Mouse (Mus musculus): Measurements from ENCODE around the gene H2al1b. TPM values are rescaled to one million over a fixed set of nuclear protein-coding genes. Genes with fewer than 3 reads are reported as not detected.
"Not testable (repeated sequence)": the region's sequence is repeated elsewhere in the genome, so short reads cannot be mapped to it uniquely, and the experiment has no call there.

Gene H2al1b
- total RNA-seq (2021), result not detected
- long read RNA-seq, experiment 1, result 0 reads
- long read RNA-seq, experiment 2, result 0 reads

DNA sequence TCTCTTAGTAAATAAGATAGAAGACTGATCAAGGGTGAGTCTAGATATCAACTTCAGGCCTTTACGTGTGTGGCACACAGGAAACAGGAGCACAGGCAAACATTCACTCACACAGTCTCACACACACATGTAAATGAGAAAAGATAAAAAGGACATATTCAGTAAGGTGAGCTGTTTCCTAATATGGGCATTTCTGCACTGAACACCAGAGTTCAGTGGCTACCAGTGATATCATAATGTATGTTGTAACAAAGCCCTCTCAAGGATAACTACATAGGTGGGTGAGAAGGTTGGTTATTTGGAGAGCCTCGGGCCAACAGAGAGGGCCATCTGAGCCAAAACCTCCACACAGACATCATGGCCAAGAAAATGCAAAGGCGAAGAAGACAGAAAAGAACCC, at the start of gene H2al1b:
Gene H2al1b (plus strand): TSS at position 301 of the 400 bp plus-strand sequence.
- DNase-seq; intact Hi-C loops (cut with DNase I): not testable (repeated sequence)

DNA sequence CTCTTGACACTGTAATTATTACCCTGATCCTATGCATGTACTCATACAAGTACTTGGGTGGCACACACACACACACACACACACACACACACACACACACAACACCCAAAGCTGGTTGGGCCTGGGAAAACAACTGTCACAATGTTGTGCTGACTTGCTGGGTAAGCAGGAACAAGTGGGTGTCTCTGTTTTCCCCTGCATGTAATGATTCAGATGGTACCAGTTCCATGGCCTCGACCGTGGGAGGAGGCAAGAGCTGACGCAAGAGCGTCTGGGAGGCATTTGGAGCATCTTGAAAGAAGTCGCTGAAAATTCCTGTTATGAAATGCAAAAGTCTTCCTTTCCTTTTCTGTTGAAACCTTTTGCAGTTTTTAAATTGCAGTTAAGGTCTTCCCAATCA, 48.2 kb upstream of the H2al1b start:
- no peak for DNase-seq
- intact Hi-C loops (cut with DNase I), result no loop called here

DNA sequence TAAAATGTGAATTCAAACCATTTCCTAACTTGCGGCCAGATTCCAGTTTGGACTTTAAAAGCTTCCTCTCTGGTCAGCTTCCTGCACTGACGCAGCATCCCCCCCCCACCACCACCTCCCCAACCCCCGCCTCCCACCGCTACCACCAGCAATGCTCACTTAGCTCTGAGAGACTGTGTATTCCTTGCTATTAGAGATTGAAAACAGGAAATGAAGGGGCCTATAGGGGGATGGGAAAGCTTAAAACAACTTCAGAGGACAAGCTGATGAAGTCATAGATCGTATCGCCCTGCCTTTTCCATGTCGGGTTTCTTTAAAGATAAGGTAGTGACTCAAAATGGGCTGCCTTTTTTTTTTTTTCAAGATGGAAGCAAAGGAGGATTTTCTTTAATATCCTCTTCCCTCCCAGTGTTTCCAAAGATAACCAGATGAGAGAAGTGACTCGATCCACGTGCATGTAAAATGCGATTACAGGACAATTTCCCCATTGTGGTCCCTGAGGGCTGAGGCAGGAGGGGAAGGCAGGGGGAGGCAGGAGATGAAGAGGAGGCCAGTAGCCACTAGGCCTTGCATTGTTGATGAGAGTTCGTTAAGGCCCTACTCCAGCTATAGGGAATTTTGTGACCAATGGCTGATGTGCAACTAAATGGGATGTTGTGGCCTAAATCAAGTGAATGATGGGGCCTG, 47.6 kb upstream of the H2al1b start:
- intact Hi-C loops (cut with DNase I), result no loop called here
- DNase-seq, result no peak

DNA sequence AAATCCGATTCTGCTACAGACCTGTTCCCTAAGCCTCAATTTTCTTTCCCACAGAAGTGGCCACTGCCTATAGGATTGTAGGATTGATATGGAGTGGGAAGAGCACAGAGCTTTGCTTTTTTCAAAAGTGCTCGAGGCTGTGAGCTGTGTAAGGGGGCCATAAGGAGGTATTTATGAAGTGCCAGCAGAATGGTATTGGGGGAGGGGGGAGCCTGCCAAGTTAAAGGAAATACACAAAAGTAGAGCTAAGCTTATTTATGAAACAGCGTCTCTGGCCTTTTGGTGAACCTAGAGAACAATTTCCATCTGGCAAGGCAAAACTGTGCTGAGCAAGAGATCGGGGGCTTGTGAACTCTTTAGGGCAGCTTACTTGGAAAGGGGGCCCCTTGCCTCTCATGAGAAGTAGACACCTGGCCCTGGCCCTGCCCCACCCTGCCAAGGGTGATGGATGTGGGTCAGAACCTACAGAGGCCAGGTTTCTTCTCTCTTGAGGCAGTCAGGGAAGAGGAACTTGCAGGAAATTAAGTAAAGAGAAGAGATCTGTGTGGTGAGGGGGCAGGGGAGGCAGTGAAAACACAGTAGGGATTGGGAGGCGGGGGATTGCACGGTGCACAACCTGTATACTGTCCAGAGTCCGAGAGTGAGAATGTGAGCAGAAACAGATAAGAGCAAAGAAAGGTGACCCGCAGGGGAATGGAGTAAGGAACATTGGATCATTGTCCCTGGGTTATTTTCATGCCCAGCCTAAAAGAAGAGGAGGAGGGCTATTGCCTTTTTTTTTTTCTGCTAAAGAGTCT, 46.5 kb upstream of the H2al1b start:
- intact Hi-C loops (cut with DNase I), result no loop called here
- no peak for DNase-seq

DNA sequence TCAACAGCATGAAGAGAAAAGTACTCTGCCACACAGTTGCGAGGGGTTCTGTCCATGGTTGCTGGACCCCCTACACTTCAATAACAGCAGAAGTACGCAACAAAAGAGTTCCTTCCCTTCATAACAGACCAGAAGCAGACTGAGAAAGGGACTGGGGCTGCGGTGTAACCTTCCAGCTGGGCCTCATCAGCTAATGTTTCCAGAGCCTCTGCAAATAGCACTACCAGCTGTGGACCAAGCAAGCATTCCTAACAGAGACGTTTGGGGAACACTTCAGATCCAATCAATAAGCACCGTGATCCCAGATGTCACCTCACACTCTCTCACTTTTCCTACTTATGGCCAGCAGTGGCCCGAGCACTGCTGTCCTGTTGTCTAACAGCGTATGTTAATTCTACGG, 37.3 kb upstream of the H2al1b start:
- DNase-seq, result no peak

DNA sequence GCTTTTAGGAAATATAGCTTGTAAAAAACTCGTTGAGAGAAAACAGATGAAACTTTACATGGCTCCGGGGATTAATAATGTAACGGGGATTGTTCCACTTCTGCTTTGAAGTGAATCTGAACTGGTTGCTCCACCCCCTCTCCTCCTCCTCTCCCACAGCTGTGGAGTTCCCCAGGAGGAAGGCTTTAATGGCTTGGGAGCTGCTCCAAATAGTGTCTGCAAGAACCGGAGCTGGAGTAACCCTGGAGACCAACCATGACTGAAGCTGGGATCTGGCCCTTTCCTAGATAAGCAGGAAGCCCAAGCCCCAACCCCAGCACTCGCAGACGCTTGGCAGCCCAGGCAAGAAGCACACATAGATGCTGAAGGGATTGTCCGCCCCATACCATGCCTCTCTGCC, 34.4 kb upstream of the H2al1b start:
- peak in 1 of 2 experiments; percentile 22 for DNase-seq
- intact Hi-C loops (cut with DNase I), result no loop called here

More for the DNA sequence above, 37.3 kb upstream of the H2al1b start:
- intact Hi-C loops (cut with DNase I), result no loop called here

DNA sequence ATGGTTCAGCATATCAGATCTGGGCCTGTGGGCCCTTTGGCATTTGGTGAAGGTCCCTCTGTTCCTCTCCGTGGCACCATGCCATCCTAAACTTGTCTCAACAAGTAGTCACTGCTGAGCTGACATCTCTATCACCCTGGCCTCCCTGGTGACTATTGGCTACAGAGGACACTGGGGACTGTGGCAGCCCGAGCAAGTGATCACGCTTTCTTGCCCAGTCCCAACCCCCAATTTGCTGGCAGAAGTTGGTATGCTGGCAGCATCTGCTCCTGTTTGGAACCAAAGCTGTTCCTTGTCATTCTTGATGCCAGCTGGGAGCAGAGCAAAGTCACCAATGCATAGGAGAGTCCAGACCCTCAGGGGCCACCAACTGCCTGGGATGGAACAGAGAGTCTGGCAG, 33.2 kb upstream of the H2al1b start:
- DNase-seq, result no peak
- intact Hi-C loops (cut with DNase I), result no loop called here

DNA sequence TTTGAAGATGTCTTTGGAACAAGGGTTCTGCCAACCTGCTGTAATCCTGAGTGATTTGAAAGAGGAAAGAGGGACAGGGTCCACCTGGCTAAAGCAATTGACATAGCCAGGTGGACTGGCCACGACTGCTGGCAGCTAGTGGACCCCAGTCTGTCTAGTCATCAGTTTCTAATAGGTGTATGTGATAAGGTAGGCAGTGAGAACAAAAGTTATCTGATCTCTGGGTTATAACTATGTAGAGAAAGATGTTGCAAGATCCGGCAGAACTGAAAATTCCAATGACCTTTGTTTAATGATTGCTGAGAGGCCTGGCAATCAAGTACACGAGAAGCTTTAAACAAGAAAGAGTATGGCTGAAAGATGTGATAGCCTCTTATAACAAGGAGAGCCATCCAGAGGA, 29.0 kb upstream of the H2al1b start:
- DNase-seq, result no peak
- intact Hi-C loops (cut with DNase I), result no loop called here

DNA sequence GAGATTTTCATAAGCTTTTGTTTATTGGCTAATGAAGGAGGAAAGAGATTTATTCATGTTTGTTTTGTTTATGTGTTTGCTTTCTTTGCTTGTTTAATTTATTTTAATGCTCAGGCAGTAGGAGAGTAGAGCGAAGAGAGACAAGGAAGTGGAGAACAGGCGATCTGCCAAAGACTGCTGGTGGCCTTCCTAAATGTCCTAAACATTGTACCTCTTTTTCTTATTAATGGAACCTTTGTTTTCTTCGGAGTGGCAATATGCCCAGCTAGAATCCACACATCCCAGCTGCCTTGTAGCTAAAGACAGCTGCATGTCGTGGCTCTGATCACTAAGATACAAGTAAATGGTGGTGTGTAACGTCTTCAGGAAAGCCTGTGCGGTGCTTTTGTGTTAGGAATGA, 25.1 kb upstream of the H2al1b start:
- intact Hi-C loops (cut with DNase I), result no loop called here
- DNase-seq, result no peak

DNA sequence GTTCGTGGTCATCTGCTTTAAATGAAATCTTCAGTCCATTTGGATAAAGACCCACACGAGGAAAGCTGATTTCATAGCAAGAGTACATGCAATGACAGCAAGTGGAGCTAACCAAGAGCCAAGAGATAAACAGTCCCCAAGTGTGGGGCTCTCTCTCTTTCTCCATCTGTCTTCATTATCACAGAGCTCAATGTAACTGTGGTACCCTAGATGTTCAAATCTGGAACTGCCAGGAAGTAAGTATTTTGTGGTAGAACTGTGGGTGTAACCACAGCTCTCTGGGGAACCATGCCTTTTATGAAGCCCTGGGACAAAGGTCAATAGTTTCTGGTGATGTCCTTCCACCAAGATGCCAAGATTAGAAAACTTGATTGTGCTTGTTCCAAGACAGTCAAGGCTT, 21.5 kb upstream of the H2al1b start:
- intact Hi-C loops (cut with DNase I), result no loop called here
- DNase-seq, result no peak

DNA sequence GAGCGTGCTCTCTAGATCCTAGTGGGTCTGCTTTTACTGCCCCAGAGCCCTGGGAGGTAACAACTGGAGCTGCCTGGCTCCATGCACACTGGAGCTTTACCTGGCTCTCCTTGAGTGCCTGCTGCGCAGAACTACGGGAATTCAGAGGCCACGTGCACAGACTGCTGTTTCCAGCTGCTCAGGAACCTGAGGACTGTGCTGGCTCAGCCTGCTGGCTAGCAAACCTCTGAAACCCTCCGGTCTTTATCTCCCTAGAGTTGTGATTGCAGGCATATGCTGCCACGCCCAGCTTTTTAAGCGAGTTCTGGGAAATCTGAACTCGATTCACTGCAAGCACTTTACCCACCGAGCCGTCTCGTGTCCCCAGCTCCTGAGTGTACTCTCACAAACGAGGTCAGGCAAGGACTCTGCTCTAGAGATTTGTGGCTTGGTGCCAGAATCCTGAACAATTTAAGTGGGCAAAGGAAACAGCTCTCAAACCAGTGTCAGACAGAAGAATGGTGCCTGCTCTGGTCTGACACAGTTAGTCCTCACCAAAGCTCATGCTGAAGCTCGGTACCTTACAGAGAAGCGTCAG, 13.8 kb upstream of the H2al1b start:
- intact Hi-C loops (cut with DNase I), result no loop called here

DNA sequence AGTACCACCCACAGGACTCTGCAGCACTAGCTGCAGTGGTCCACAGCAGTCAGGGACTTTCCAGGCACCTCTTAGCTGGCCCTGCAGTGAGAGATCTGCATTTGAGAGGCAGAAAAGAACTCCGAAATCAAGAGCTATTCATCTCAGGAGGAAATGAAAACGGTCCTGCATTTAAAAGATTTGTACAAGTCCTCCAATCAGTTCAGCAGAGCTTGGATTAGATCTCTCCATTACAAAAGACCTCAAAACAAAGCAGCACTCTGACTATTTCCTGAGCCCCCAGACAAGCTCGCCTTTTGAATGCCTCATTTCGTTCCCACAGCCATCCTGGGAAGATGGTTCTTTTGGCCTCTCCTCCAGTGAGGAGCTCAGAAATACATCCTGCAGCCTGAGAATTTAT, 13.0 kb upstream of the H2al1b start:
- intact Hi-C loops (cut with DNase I), result no loop called here

More for the DNA sequence above, 13.8 kb upstream of the H2al1b start:
- DNase-seq, result no peak

DNA sequence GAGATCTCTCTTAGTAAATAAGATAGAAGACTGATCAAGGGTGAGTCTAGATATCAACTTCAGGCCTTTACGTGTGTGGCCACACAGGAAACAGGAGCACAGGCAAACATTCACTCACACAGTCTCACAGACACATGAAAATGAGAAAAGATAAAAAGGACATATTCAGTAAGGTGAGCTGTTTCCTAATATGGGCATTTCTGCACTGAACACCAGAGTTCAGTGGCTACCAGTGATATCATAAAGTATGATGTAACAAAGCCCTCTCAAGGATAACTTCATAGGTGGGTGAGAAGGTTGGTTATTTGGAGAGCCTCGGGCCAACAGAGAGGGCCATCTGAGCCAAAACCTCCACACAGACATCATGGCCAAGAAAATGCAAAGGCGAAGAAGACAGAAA, 3.3 kb upstream of the H2al1b start, which contains the start of gene H2al1a:
Gene H2al1a (plus strand): TSS at position 301 of the 400 bp plus-strand sequence.
- DNase-seq; intact Hi-C loops (cut with DNase I): not testable (repeated sequence)

More for the DNA sequence above, 13.0 kb upstream of the H2al1b start:
- no peak for DNase-seq

DNA sequence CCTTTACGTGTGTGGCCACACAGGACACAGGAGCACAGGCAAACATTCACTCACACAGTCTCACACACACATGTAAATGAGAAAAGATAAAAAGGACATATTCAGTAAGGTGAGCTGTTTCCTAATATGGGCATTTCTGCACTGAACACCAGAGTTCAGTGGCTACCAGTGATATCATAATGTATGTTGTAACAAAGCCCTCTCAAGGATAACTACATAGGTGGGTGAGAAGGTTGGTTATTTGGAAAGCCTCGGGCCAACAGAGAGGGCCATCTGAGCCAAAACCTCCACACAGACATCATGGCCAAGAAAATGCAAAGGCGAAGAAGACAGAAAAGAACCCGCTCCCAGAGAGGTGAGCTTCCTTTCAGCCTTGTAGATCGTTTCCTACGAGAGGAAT, 3.1 kb downstream of the H2al1b start, which contains the start of gene H2al1c:
Gene H2al1c (plus strand): TSS at position 301 of the 400 bp plus-strand sequence.
- DNase-seq; intact Hi-C loops (cut with DNase I): not testable (repeated sequence)

DNA sequence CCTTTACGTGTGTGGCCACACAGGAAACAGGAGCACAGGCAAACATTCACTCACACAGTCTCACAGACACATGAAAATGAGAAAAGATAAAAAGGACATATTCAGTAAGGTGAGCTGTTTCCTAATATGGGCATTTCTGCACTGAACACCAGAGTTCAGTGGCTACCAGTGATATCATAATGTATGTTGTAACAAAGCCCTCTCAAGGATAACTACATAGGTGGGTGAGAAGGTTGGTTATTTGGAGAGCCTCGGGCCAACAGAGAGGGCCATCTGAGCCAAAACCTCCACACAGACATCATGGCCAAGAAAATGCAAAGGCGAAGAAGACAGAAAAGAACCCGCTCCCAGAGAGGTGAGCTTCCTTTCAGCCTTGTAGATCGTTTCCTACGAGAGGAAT, 6.3 kb downstream of the H2al1b start, which contains the start of gene H2al1d:
Gene H2al1d (plus strand): TSS at position 301 of the 400 bp plus-strand sequence.
- DNase-seq; intact Hi-C loops (cut with DNase I): not testable (repeated sequence)

DNA sequence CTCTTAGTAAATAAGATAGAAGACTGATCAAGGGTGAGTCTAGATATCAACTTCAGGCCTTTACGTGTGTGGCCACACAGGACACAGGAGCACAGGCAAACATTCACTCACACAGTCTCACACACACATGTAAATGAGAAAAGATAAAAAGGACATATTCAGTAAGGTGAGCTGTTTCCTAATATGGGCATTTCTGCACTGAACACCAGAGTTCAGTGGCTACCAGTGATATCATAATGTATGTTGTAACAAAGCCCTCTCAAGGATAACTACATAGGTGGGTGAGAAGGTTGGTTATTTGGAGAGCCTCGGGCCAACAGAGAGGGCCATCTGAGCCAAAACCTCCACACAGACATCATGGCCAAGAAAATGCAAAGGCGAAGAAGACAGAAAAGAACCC, 9.4 kb downstream of the H2al1b start, which contains the start of gene H2al1e:
Gene H2al1e (plus strand): TSS at position 301 of the 400 bp plus-strand sequence.
- DNase-seq; intact Hi-C loops (cut with DNase I): not testable (repeated sequence)

DNA sequence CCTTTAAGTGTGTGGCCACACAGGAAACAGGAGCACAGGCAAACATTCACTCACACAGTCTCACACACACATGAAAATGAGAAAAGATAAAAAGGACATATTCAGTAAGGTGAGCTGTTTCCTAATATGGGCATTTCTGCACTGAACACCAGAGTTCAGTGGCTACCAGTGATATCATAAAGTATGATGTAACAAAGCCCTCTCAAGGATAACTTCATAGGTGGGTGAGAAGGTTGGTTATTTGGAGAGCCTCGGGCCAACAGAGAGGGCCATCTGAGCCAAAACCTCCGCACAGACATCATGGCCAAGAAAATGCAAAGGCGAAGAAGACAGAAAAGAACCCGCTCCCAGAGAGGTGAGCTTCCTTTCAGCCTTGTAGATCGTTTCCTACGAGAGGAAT, 12.6 kb downstream of the H2al1b start, which contains the start of gene H2al1f:
Gene H2al1f (plus strand): TSS at position 301 of the 400 bp plus-strand sequence.
- intact Hi-C loops (cut with DNase I); DNase-seq: not testable (repeated sequence)

DNA sequence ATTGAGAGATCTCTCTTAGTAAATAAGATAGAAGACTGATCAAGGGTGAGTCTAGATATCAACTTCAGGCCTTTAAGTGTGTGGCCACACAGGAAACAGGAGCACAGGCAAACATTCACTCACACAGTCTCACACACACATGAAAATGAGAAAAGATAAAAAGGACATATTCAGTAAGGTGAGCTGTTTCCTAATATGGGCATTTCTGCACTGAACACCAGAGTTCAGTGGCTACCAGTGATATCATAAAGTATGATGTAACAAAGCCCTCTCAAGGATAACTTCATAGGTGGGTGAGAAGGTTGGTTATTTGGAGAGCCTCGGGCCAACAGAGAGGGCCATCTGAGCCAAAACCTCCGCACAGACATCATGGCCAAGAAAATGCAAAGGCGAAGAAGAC, 15.7 kb downstream of the H2al1b start, which contains the start of gene H2al1g:
Gene H2al1g (plus strand): TSS at position 301 of the 400 bp plus-strand sequence.
- DNase-seq; intact Hi-C loops (cut with DNase I): not testable (repeated sequence)

DNA sequence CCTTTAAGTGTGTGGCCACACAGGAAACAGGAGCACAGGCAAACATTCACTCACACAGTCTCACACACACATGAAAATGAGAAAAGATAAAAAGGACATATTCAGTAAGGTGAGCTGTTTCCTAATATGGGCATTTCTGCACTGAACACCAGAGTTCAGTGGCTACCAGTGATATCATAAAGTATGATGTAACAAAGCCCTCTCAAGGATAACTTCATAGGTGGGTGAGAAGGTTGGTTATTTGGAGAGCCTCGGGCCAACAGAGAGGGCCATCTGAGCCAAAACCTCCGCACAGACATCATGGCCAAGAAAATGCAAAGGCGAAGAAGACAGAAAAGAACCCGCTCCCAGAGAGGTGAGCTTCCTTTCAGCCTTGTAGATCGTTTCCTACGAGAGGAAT, 19.0 kb downstream of the H2al1b start, which contains the start of gene H2al1h:
Gene H2al1h (plus strand): TSS at position 301 of the 400 bp plus-strand sequence.
- not testable (repeated sequence) for DNase-seq

DNA sequence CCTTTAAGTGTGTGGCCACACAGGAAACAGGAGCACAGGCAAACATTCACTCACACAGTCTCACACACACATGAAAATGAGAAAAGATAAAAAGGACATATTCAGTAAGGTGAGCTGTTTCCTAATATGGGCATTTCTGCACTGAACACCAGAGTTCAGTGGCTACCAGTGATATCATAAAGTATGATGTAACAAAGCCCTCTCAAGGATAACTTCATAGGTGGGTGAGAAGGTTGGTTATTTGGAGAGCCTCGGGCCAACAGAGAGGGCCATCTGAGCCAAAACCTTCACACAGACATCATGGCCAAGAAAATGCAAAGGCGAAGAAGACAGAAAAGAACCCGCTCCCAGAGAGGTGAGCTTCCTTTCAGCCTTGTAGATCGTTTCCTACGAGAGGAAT, 22.1 kb downstream of the H2al1b start, which contains the start of gene H2al1i:
Gene H2al1i (plus strand): TSS at position 301 of the 400 bp plus-strand sequence.
- DNase-seq; intact Hi-C loops (cut with DNase I): not testable (repeated sequence)

More for the DNA sequence above, 19.0 kb downstream of the H2al1b start, which contains the start of gene H2al1h:
- intact Hi-C loops (cut with DNase I), result not testable (repeated sequence)

Measured in gastrocnemius, postnatal 36 days (tissue).